Comparison of ENCODE assay signal across 8 mouse cellular contexts in the genomic region with DNA sequence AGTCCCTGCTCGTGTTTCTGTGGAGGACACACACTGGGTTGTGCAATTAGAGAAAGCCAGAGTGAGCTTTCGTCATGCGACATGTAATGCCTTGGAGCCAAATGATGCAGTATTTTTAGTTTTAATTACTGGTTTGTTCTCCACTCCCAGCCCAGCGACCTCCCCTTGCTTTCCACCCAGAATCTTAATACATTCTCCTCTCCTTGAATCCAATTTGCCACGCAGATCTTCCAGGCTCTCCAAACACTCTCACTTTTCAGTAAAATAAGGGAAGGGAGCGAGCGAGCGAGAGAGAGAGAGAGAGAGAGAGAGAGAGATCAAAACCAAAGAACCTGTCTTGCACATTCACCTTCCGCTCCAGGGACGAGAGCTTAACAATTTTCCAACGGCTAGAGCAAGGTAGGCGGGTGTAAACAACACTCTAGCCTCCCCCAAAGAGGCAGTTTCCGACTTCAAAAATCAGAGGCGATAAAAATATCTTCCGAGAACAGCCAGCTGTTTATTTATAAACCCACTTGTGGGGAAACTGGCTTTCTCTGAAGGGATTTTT. TPM values are rescaled to one million over a fixed set of nuclear protein-coding genes. Genes with fewer than 3 reads are reported as not detected.
DNase-seq lines count a peak whose midpoint lies in the region; ATAC-seq lines count a peak whose summit lies in the region.

No protein-coding gene starts in this region.

- WGBS in kidney, embryonic 16.5 days = 15% methylated on average over 15 of the region's 15 CpGs
- WGBS in lung, embryonic 15.5 days = 17% methylated on average over 15 of the region's 15 CpGs
- WGBS in stomach, embryonic 14.5 days = 25% methylated on average over 15 of the region's 15 CpGs

- no peaks in the 10 kb centered on the region for H3K9me3 ChIP-seq in kidney, embryonic 16.5 days (ENCODE audit: low read length)
- no peaks in the 10 kb centered on the region for H3K9me3 ChIP-seq in lung, embryonic 15.5 days
- H3K9me3 ChIP-seq in stomach, embryonic 14.5 days (ENCODE audit: control insufficient read depth, low read depth, low read length) = no peaks in the 10 kb centered on the region

- no peaks in the 10 kb centered on the region for H3K27me3 ChIP-seq in kidney, embryonic 16.5 days (ENCODE audit: insufficient read depth, low read length)
- H3K27me3 ChIP-seq in lung, embryonic 15.5 days = no peaks in the 10 kb centered on the region
- no peaks in the 10 kb centered on the region for H3K27me3 ChIP-seq in stomach, embryonic 14.5 days (ENCODE audit: control insufficient read depth, insufficient read depth, low read length)

- peaks cover 34% of the 10 kb centered on the region for H3K4me1 ChIP-seq in kidney, embryonic 16.5 days (ENCODE audit: insufficient read depth, low read length)
- peaks cover 23% of the 10 kb centered on the region for H3K4me1 ChIP-seq in lung, embryonic 15.5 days
- peaks cover 14% of the 10 kb centered on the region; the same call in 1 of the 2 replicates for H3K4me1 ChIP-seq in stomach, embryonic 14.5 days (ENCODE audit: control insufficient read depth, insufficient read depth, low read length)

- H3K4me3 ChIP-seq in kidney, embryonic 16.5 days (ENCODE audit: low read length) = peak overlapping the region; percentile 47
- peak overlapping the region; percentile 39 for H3K4me3 ChIP-seq in lung, embryonic 15.5 days
- peak overlapping the region; percentile 34; the same call in 1 of the 2 replicates for H3K4me3 ChIP-seq in stomach, embryonic 14.5 days (ENCODE audit: low read depth, low read length)

- H3K9ac ChIP-seq in kidney, embryonic 16.5 days (replicated peaks; ENCODE audit: low read length) = peak overlapping the region; percentile 71
- H3K9ac ChIP-seq in lung, embryonic 15.5 days = peak overlapping the region; percentile 39; the same call in 1 of the 2 replicates
- no peak overlapping the region; the same call in 1 of the 2 replicates for H3K9ac ChIP-seq in stomach, embryonic 14.5 days (replicated peaks; ENCODE audit: low read depth, low read length)

- H3K36me3 ChIP-seq in kidney, embryonic 16.5 days (ENCODE audit: insufficient read depth, low read length) = 0 out of 2 replicates have a peak, but pooled peaks cover 3% of the 10 kb centered on the region
- H3K36me3 ChIP-seq in lung, embryonic 15.5 days = peaks cover 9% of the 10 kb centered on the region; the same call in 1 of the 2 replicates
- no peaks in the 10 kb centered on the region for H3K36me3 ChIP-seq in stomach, embryonic 14.5 days (ENCODE audit: control insufficient read depth, insufficient read depth, low read length)

- peak overlapping the region; percentile 53 for H3K27ac ChIP-seq in kidney, embryonic 16.5 days (ENCODE audit: low read length)
- H3K27ac ChIP-seq in lung, embryonic 15.5 days = peak overlapping the region; percentile 52
- H3K27ac ChIP-seq in stomach, embryonic 14.5 days (ENCODE audit: low read length) = no peak overlapping the region

- peak overlapping the region; percentile 81 for H3K4me2 ChIP-seq in kidney, embryonic 16.5 days (replicated peaks; ENCODE audit: low read depth, low read length)
- H3K4me2 ChIP-seq in lung, embryonic 15.5 days = peak overlapping the region; percentile 80
- H3K4me2 ChIP-seq in stomach, embryonic 14.5 days (replicated peaks; ENCODE audit: low read depth, low read length) = peak overlapping the region; percentile 61

- DNase-seq in cerebellum, postnatal 14 days = peak; percentile 35 to 55
- DNase-seq in cerebellum, postnatal 36 days = no peak
- peak; percentile 10 to 21 for DNase-seq in thymus, postnatal 10 days (ENCODE audit: low spot score in 2 of 2)
- DNase-seq in thymus, postnatal 0 days (ENCODE audit: low spot score) = no peak
- no peak for DNase-seq in cerebellum, adult 11-12 months

- no peak for ATAC-seq in kidney, embryonic 16.5 days (ENCODE audit: low FRiP score, low TSS enrichment)
- ATAC-seq in lung, embryonic 15.5 days (ENCODE audit: borderline replicate concordance, extremely low read depth, low FRiP score, low TSS enrichment) = no peak
- ATAC-seq in stomach, embryonic 14.5 days (ENCODE audit: insufficient number of reproducible peaks, insufficient read depth, low FRiP score, low read depth) = no peak

RNA-seq across cellular contexts. Expression of a gene that starts 40.6 kb away (rescaled TPM):
- polyA plus RNA-seq in thymus, postnatal 0 days (2015; fragmentation: Nextera tagmentation; extraction: Ambion mirVana) = 153 and 179 TPM in 2 replicates
- polyA plus RNA-seq in kidney, embryonic 16.5 days (2015; fragmentation: Nextera tagmentation; extraction: Ambion mirVana) = 1.1 and 1.6 TPM in 2 replicates
- 2.8 and 3.2 TPM in 2 replicates for polyA plus RNA-seq in lung, embryonic 15.5 days (2015; fragmentation: Nextera tagmentation; extraction: Ambion mirVana)
- 20.3 and 22.0 TPM in 2 replicates for polyA plus RNA-seq in stomach, embryonic 14.5 days (2014; fragmentation: Nextera tagmentation; extraction: Ambion mirVana)

Comparison
In these comparisons a context has a peak if more than half of its experiments do, and no peak if none do; other contexts are left out.
1. DNase-seq: peak in cerebellum, postnatal 14 days (2 of 2) and thymus, postnatal 10 days (2 of 2); none in cerebellum, postnatal 36 days (0 of 2), thymus, postnatal 0 days (single experiment) and cerebellum, adult 11-12 months (single experiment).
2. Peak in every context shown above with its lines, with median percentiles within 50 percentile points of each other: H3K4me2 ChIP-seq and H3K4me3 ChIP-seq.